13 mouse cellular contexts compared by ENCODE assay signal in the genomic region with DNA sequence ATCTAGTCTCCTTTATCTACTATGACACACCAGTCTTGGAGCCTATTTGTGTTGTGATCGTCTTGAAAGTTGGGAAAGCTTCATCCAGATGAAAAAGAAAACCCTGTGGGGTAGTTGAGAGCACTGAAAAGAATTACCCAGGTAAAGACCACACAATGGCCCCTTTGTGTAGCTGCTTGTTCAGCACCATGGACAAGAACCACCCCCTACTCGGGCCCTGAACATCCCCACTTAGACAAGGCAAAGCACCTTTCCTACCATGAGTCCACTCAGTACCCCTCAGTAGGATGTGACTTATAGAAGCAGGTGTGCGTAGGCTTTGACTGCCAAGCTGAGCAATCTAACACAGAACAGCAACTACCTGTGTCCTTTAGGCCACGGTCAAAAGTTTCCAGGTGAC.
DNase-seq lines count a peak whose midpoint lies in the region; ATAC-seq and TF ChIP-seq lines count a peak whose summit lies in the region.
"Had no signal": no experiment of that assay in that cellular context is flagged by ENCODE, and none has a peak within 500 bp of the region (broad histone marks: within the 10 kb centered on the region; RNA-seq: fewer than 3 reads in every experiment).

No protein-coding gene starts in this region.

- H3K36me3 ChIP-seq in liver, embryonic 11.5 days (ENCODE audit: control insufficient read depth, insufficient read depth, low read length), result no peaks in the 10 kb centered on the region
- no peaks in the 10 kb centered on the region for H3K36me3 ChIP-seq in liver, postnatal 0 days (replicated peaks; ENCODE audit: insufficient read depth, low read length)
- H3K36me3 ChIP-seq in embryonic facial prominence, embryonic 10.5 days (replicated peaks), result no peaks in the 10 kb centered on the region
- no peaks in the 10 kb centered on the region for H3K36me3 ChIP-seq in splenic B cell, adult 2 months (ENCODE audit: control insufficient read depth, insufficient read depth, low read length, poor library complexity, severe bottlenecking)
- no peaks in the 10 kb centered on the region for H3K36me3 ChIP-seq in forebrain, embryonic 12.5 days (replicated peaks)
- H3K36me3 ChIP-seq: lung, embryonic 15.5 days; midbrain, embryonic 12.5 days; neural tube, embryonic 12.5 days had no signal

- H3K27me3 ChIP-seq in liver, embryonic 11.5 days (replicated peaks; ENCODE audit: control insufficient read depth, insufficient read depth, low read length), result no peaks in the 10 kb centered on the region
- no peaks in the 10 kb centered on the region for H3K27me3 ChIP-seq in liver, postnatal 0 days (ENCODE audit: insufficient read depth, low read length)
- H3K27me3 ChIP-seq in embryonic facial prominence, embryonic 10.5 days (replicated peaks; ENCODE audit: low read depth, poor library complexity, severe bottlenecking), result peaks cover 25% of the 10 kb centered on the region
- no peaks in the 10 kb centered on the region for H3K27me3 ChIP-seq in splenic B cell, adult 2 months (ENCODE audit: control insufficient read depth, insufficient read depth, low read length, poor library complexity, severe bottlenecking)
- peaks cover 58% of the 10 kb centered on the region for H3K27me3 ChIP-seq in forebrain, embryonic 12.5 days
- H3K27me3 ChIP-seq: lung, embryonic 15.5 days had no signal

- DNase-seq in liver, embryonic 11.5 days (ENCODE audit: low spot score), result peak; percentile 33
- DNase-seq in liver, postnatal 0 days, result no peak
- DNase-seq in NIH3T3 (ENCODE audit: low read depth), result peak; percentile 25
- DNase-seq in embryonic facial prominence, embryonic 10.5 days (ENCODE audit: low spot score), result peak; percentile 59
- peak; percentile 1 for DNase-seq in splenic B cell, adult 2 months (ENCODE audit: low read depth, low spot score)
- no peak for DNase-seq in layer of hippocampus, postnatal 36 days
- DNase-seq: right cerebral cortex, adult 18-20 months had no signal

- H3K4me1 ChIP-seq in liver, embryonic 11.5 days (replicated peaks; ENCODE audit: control insufficient read depth, insufficient read depth, low read length), result no peaks in the 10 kb centered on the region
- no peaks in the 10 kb centered on the region for H3K4me1 ChIP-seq in liver, postnatal 0 days (ENCODE audit: insufficient read depth)
- H3K4me1 ChIP-seq in embryonic facial prominence, embryonic 10.5 days, result no peaks in the 10 kb centered on the region
- H3K4me1 ChIP-seq in forebrain, embryonic 12.5 days, result peaks cover 10% of the 10 kb centered on the region
- H3K4me1 ChIP-seq: lung, embryonic 15.5 days had no signal

- no peak overlapping the region for H3K4me3 ChIP-seq in liver, embryonic 11.5 days (ENCODE audit: low read depth, low read length)
- H3K4me3 ChIP-seq in liver, postnatal 0 days (ENCODE audit: low read depth, low read length), result no peak overlapping the region
- no peak overlapping the region for H3K4me3 ChIP-seq in embryonic facial prominence, embryonic 10.5 days
- no peak overlapping the region for H3K4me3 ChIP-seq in forebrain, embryonic 12.5 days (replicated peaks)
- H3K4me3 ChIP-seq: lung, embryonic 15.5 days; midbrain, embryonic 12.5 days; neural tube, embryonic 12.5 days had no signal

- no peak overlapping the region for H3K27ac ChIP-seq in liver, embryonic 11.5 days (ENCODE audit: low read depth, low read length)
- H3K27ac ChIP-seq in liver, postnatal 0 days (ENCODE audit: low read depth), result no peak overlapping the region
- H3K27ac ChIP-seq in embryonic facial prominence, embryonic 10.5 days (replicated peaks), result no peak overlapping the region
- H3K27ac ChIP-seq in forebrain, embryonic 12.5 days, result no peak overlapping the region
- H3K27ac ChIP-seq: lung, embryonic 15.5 days; midbrain, embryonic 12.5 days; neural tube, embryonic 12.5 days had no signal

- no peaks in the 10 kb centered on the region for H3K9me3 ChIP-seq in liver, embryonic 11.5 days (ENCODE audit: control insufficient read depth, low read length)
- no peaks in the 10 kb centered on the region for H3K9me3 ChIP-seq in liver, postnatal 0 days (ENCODE audit: low read length)
- no peaks in the 10 kb centered on the region for H3K9me3 ChIP-seq in embryonic facial prominence, embryonic 10.5 days
- H3K9me3 ChIP-seq in forebrain, embryonic 12.5 days, result no peaks in the 10 kb centered on the region
- H3K9me3 ChIP-seq: lung, embryonic 15.5 days; midbrain, embryonic 12.5 days had no signal

- H3K4me2 ChIP-seq in liver, embryonic 11.5 days, result no peak overlapping the region
- H3K4me2 ChIP-seq in liver, postnatal 0 days (ENCODE audit: low read depth, low read length), result no peak overlapping the region
- no peak overlapping the region for H3K4me2 ChIP-seq in forebrain, embryonic 12.5 days
- H3K4me2 ChIP-seq: heart, embryonic 11.5 days; lung, embryonic 15.5 days; midbrain, embryonic 12.5 days; neural tube, embryonic 12.5 days had no signal

- H3K9ac ChIP-seq in liver, embryonic 11.5 days (ENCODE audit: low read depth, low read length), result no peak overlapping the region
- H3K9ac ChIP-seq in liver, postnatal 0 days (replicated peaks), result no peak overlapping the region
- H3K9ac ChIP-seq in forebrain, embryonic 12.5 days, result no peak overlapping the region
- H3K9ac ChIP-seq: lung, embryonic 15.5 days; midbrain, embryonic 12.5 days; neural tube, embryonic 12.5 days had no signal

- ATAC-seq in liver, embryonic 11.5 days (replicated peaks; ENCODE audit: low FRiP score), result no peak
- no peak for ATAC-seq in liver, postnatal 0 days
- no peak for ATAC-seq in forebrain, embryonic 12.5 days (ENCODE audit: low FRiP score)
- ATAC-seq: hindbrain, embryonic 16.5 days had no signal

- no peak for TF ChIP-seq CTCF in liver, postnatal 0 days (IDR thresholded peaks at IDR 0.05; ENCODE audit: low read depth)

- 61% methylated on average over 4 of the region's 4 CpGs for WGBS in liver, embryonic 11.5 days
- 59% methylated on average over 4 of the region's 4 CpGs for WGBS in liver, postnatal 0 days (ENCODE audit: insufficient replicate concordance)
- WGBS in embryonic facial prominence, embryonic 10.5 days, result 49% methylated on average over 4 of the region's 4 CpGs
- 47% methylated on average over 4 of the region's 4 CpGs for WGBS in forebrain, embryonic 12.5 days

- TF ChIP-seq EP300 in liver, postnatal 0 days (IDR thresholded peaks at IDR 0.05; ENCODE audit: low read depth), result no peak

Comparison
In these comparisons a context has a peak if more than half of its experiments do, and no peak if none do; other contexts are left out.
1. DNase-seq: peak in liver, embryonic 11.5 days (single experiment), NIH3T3 (single experiment), embryonic facial prominence, embryonic 10.5 days (single experiment) and splenic B cell, adult 2 months (single experiment); none in liver, postnatal 0 days (single experiment) and layer of hippocampus, postnatal 36 days (0 of 2).